Mouse (Mus musculus) retina, adult 2 months (tissue): ENCODE measurements at regions not wholly inside any gene's neighbourhood (a gene's known extent, or its start where the extent isn't known, plus 50 kb on each side); places are given as distances from the start of the nearest gene placed in this dataset.

Experiments used
- DNase-seq: peaks from one replicate; pipeline ENCODE4 v3.0.0-alpha.2; 2012; ENCODE audit warnings: low read depth, low spot score

DNA sequence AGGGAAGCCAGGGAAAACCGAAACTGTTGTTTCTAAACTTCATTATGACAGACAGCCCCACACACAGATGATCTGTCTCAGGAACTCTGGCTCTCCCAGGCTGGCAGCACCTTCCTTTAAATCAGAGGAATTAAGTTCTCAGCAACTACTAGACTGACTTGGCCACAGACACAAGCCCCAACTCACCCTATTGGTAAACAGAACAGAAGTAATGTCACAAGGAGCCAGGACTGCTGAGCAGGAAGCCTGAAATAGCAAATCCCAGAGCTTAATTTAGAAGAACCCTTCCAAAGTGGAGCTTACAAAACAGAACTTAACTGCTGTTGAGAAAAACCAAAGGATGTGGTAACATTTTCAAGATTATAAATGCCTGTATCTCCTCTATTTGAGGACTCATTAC is 174.8 kb downstream of the Nfkbiz start:
- no peak for DNase-seq

DNA sequence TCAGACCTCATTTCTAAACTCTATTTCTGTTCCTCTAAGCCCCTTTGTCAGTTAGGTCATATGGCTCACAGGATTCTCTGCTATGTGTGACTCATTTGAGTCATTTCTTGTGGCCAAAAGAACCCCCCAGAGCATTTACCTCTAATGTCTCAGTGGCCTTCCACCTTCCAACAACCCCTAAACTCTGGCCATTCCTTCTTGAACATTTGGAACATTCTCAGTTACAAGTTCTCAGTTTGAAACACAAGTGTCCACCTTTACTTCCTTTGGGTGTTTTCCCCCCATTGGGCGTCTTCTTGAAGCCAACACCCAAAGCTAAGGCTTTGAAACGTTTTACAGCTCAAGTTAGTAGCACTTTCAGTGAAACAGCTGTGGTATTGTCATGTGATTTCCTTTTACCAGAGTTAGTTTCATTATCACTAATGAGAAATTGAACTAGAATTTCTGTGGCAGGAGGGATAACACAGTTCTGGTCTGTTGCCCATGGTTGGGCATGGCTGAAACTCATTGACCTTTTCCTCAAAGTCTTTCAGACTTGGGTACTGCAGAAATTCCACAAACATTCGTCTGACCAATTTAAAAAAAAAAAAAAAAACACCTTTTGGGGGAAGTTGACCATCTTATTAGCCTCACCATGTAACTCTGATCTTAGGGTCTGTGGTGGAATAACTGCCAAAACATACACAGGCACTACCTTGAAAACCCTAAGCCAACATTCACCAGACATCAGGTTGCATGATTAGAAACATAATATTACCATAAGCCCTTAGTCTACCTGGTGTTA is 201.8 kb downstream of the Nfkbiz start:
- no peak for DNase-seq

DNA sequence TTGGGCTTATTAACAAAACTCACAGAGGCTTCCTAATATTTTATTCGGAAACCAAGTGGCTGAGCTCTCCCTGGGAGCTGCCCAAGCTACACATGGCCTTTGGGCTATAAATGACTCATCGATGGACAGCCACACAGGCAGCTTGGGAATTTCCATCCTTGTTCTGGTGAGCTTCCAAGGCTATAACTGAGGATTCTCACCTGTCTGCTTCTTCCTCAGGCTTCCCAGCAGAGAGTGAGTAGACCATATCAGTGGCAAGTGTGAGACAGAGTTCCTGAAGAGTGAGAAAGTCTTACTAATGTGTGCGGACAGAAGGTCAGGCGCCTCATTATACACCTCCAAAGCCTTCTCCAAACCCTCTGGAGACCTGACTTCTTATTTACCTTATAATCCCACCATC is 202.5 kb downstream of the Nfkbiz start:
- DNase-seq, result no peak

DNA sequence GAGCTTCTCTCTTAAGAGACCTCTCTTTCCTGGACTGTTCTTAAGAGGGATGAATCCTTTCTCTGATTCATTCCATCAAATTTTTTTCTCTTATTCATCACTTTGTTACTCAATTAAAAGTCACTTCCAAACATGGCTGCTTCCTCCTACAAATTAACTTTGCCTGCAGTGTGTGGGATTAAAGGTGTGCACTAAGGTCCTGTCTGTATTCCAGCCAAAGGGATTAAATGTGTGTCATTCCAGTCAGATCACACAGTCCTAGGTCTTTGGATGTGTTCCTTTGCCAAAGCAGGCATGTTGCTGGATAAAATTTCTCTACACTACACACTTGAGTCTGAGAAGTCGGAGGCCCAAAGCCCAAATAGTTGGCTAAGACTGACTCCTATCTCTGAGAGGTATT is 204.0 kb downstream of the Nfkbiz start:
- no peak for DNase-seq

DNA sequence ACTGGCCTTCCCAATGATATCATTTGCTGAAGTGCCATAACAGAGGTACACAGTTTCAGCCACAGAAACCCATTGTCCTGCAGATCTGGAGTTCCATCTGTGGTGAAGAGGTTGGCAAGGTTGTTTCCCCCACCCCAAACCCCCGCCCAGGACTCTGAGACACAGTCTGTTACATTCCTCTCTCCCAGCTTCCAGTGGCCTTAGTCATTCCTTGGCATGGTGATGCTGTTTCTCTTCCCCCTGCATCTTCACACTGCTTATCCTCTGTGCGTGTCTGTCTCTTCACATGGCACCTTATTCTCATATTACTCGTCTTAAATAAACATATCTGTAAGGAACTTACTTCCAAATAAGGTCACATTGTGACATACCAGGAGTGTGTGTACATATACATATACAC is 206.5 kb downstream of the Nfkbiz start:
- no peak for DNase-seq

DNA sequence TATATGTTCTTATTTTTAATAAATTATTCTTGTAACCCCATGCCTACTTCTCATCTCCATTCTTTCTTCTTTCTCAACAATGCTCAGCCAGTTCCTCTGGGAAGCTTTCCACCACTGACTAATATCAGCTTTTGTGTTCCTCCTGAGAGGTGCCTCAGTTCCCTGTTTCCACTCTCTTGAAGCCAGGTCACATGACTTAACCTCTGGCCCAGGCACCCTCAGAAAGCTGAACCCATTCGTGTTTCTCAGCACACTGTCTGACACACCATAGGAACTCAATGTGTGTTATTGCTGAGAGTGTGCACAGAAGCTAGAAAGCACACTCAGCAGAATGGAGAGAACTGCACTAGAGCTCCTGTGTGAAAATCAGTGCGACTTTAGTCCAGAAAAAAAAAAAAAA is 207.1 kb downstream of the Nfkbiz start:
- DNase-seq, result no peak

DNA sequence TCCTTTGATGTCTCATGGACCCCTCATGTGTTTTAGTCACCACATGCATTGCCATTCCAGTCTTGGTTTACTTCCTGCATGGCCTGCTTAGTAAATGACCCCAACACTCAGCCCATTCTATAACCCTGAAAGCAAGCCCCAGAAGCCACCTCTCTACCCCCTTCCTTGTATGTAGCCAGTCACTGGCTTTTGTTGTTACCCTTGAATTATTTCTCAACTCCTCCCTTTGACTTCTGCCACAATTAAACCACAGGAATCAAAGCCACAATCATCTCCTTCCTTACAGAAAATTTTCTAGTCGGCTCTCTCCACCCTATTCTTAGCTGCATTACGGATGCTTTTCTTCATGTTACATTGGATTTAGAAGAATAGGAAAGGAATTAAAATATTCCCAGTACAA is 207.7 kb downstream of the Nfkbiz start:
- no peak for DNase-seq

DNA sequence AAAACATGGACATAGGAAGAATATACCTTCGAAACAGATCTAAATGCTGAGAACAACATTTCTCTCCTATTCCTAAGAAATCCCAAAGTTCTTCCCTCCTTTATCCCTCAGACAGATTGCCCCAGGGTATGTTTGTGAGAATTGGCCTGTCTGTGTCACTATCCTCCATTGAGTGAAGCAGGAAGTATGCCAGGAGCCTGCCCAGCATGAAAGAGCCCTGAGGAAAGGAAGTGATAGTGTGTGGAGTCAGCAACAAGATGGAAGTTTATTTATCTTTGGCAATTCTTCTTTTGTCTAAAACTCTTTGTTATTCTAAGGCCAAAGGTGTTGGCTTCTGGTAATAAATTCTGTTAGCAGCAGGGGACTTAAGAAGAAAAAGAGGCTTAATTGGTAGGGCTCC is 211.2 kb downstream of the Nfkbiz start:
- no peak for DNase-seq

DNA sequence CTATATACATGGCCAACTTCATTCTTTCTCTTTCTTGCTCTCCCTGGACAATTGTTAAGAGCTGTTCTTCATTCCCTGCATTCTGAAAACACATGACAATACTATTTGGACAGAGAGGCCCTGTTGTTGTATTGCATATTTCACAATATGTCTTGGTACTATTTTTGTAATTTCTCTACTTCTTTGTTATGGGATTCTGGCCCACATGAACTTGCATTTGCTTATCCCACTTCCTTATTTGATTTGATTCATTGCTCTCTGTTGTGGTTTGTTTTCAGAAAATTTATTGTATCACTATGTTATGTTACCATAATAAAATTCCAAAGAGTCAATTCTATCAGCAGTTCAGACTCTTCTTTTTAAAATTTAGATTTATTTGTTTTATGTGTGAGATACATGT is 215.3 kb downstream of the Nfkbiz start:
- DNase-seq, result no peak

DNA sequence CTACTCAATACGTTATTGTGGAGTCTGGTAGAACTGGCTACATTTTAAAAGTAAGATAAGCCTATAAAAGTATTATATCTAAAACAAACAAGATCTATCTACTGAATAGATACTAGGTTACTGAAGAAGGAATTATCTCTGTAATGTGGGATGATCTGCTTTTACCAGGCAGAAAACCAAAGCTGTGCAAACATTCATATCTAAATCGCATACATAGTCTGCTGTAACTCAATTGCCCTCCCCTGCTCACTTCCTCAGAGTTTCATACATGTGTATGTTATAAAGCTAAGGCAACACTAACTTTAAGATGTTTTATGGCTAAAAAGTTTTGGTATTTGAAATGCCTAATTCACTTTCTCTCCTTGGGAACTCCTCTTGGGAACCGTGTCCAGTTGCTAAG is 219.0 kb downstream of the Nfkbiz start:
- DNase-seq, result no peak

DNA sequence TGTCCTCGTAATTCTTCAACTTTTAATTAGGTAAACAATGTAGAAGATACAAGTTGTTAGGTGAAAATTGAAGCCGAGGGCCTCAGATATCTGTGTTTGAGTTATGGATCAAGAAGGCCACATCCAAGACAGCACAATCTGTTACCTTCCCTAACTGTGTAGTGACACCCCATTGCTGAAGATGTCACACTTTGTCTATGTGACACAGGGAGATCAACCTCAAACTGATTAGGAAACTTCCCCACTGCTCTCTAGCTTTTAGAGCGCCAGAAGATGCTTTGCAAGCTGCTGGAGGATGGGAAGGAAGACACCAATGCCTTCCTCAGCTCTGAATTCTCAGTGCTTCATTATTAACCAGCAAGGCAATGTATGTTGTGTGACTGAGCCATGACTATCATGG is 220.7 kb downstream of the Nfkbiz start:
- DNase-seq, result no peak

DNA sequence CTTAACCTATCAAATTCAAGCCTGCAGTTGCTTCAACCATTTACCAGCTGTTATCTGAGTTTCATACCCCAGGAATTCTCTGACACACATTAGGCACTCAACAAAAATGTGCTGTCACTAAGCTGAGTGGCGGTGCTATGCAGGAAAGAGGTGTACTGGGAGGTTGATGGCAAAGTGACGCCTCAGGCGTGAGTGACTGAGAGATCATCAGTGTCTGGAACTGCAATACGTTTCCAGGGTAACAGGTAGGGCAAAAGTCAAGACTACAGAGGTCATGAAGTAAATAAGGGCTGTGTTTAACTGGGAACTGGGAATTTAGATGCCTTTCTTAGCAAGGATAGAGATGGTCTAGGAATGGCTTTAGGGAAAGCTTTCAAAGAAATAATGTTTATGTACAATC is 221.2 kb downstream of the Nfkbiz start:
- no peak for DNase-seq

DNA sequence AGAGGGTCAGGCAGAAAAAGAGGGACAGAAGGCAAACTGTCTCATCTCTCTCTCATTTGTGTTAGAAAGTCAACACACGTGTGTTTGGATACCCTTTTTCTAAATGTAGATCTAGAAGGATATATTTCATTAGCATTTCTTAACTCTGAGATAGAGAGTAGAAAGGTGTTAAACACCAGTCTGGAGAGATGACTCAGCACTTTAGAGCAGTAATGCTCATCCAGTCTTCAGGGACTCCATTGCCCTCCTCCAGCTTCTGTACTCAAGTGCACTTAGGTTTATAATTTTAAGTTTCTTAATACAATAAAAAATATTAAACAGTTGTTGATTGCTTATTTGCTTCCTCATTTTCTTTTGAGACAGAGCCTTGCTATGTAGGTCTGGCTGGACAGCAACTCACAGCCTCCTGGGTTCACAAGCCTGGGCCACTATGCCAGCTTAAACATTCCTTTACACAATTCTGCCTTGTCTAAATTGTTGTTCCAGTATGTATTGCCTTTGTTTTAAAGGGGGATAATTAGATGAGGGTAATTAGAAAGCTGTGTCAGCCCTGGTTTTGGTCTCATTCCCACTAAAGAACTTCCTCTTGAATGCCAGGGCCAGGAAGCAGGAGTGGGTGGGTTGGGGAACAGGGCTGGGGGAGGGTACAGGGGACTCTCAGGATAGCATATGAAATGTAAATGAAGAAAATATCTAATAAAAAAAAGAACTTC is 222.1 kb downstream of the Nfkbiz start:
- DNase-seq, result no peak

DNA sequence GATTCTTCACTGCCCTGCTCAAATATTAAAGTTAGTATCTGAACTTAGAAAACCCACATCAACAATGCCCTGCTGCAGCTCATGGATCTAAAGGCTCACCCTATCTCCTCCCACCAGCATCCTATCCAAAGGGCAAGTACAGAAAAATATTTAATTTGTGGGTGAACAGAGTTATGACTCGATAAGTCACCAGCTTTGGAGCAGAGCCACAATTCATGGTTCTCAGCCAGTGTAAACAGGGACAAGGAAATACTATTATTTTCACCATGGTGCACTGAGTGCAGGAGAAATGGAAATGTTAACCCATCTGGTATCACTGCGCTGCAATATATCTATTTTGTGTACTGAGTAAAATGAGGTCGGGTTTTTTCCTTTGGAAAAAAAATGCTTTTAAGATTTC is 225.8 kb downstream of the Nfkbiz start:
- DNase-seq, result no peak

DNA sequence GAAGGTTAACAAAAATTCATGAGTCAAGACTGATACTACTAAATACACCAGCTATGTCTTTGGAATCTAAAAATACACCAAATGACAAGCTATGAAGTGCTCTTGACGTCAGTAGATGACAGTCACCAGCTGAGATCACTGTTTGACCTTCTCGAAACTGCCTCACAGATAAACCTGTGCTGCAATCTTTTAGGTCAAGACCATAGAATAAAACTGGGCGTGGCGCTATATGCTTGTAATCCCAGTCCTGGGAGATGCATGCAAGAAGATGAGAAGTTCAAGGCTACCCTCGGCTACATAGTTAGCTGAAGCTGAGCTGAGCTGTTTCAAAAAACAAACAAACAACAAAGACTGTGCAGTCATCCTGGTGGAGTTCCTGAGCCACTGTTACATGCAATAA is 226.7 kb downstream of the Nfkbiz start:
- DNase-seq, result no peak

DNA sequence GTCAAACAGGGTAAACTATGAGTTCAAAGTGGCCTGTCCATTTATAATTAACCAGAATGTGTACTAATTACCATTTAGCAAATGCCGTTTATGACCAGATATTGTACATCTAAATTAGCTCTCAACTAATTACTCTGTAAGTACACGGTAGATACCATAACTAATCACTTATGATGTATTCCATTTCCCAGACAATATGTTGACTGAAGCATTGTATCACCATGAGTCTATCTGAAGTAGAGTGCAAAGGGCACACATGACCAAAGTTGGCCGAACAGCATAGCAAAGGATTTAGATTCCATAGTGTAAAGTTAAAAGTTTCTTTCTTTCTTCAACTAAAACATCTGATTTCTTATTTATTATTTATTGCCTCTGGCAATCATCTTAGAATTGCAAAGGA is 227.5 kb downstream of the Nfkbiz start:
- DNase-seq, result no peak

DNA sequence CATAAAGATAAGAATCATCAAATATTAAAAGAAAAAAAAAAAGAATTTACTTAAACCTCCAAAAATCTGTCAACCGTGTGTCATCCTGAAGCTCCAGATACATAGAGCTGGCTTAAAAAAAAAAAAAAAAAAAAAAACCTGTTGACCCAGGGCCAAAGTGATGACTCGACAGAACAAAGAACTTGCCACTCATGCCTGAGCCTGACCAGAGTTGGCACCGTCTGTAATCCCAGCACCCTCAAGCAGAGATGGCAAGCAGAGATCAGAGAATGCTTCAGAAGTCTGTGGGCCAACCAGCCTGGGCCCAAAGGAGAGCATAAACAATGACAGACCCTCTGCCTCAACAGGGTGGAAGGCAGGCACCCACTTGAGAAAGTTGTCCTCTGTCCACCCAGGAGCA is 230.3 kb downstream of the Nfkbiz start:
- no peak for DNase-seq

DNA sequence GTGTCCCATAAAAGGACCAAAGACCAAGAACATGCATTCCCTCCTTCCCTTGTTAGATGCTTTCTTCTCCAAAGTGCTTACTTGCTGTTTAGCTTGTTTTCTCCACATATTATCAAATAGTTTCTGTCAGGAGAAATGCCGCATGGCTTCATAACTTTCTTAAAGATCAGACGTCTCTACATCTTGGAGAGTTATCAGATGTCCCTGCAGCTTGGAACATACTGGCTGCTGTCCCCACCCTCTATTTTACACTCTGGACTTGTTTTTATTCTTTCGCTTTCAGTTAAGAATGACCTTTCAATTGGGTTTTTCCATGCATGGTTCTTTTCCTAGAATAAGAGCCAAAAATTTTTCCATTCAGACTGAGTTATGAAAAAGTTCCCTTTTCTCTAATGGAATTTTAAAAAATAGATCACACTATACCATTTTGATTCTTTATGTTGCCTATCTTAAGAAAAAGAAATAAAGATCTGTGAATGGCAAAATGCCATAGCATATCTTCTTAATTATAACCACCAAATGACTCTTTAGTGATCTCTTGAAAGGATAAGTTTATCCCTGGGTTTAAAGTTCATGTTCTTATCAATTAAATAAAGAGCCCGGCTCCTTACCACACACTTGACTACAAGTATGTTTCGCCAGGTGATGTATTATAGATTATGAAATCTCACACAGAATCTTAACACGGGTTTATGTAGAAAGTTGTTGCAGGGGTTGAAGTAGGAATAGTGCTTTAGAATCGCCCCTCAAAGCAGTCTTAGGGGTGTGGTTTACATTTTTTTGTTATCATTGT is 232.1 kb downstream of the Nfkbiz start:
- DNase-seq, result no peak

DNA sequence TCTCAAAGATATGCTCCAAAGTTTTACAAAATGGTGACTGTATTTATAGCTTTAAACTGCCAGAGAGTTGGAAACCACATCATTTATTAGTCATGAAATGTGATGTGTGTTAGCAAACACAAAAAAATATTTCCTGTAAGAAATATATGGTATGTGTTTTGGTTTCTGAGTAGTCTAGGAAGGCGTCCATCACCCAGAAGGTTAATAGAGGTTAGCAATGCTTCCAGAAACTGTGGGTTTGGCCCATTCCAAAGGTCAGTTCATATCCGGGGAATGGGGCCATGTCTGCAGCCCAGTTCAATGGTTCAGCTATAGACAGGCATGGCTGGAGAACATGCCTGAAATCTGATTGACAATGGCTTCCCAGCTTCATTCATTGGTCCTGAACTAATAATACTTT is 235.1 kb downstream of the Nfkbiz start:
- no peak for DNase-seq

DNA sequence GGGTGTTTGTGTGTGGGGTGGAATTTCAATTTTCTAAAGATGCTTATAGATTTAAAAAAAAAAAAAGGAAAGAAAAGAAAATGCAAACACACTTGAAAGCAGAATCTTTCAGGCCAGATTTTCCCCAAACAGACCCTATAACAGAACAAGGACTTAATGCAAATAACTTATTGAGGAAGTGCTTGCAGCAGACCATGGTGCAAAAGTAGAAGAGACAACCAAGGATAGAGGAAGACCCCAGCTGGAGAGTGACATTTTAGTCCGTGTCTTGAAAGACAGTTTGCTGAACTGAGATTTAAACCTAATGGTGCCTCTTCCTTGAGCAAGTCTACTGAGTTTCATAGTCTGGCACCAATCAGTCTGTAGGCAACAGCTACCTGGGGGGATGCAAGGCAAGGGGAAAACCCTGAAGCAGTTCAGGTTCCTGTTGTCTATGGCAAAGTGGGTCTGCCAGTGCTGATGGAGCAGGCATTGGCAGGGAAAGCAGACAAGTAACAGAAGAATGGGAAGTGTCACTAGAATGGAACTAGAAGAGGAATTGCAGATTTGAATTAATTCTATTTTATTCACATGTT is 249.2 kb downstream of the Nfkbiz start:
- DNase-seq, result no peak

DNA sequence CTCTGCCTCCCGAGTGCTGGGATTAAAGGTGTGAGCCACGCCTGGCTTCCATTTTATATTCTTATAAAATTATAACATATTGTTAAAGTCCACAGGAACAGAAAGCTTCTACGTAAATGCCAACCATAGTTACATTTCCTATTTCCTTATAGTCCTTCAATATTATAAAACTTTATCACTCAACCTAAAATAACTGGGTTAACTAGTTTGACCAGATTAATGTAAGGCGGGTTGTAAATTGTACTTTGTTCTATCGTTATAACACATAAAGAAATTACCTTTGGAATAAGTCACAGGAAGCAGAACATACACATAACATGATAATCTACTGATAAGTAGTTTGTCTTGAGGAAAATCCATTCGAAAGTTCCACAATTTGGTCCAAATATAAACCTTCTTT is 251.6 kb downstream of the Nfkbiz start:
- DNase-seq, result no peak

DNA sequence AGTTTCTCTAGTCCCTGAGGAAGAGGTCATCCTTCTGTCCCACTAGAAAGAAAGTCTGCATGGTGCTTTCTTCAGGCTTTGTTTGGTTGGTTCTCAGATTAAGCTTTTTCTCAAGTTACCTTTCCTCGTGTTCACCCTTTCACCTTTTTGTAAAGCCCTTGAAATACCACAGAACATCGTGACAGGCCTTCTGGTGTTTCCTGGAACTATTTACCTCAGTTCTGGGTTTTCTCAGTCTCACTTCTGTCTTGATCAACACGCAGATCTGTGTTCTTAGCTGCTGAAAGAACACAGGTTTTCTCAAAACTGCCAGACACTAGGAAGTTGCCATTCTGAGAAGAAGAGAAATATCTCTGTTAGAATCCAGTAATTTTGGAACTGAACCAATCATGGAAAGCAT is 255.8 kb downstream of the Nfkbiz start:
- no peak for DNase-seq
